Mouse (Mus musculus) kidney, embryonic 14.5 days (tissue): ENCODE data around the gene Rnft2. TPM values are rescaled to one million over a fixed set of nuclear protein-coding genes. Genes with fewer than 3 reads are reported as not detected.

Experiments used
- ATAC-seq: fragments of 200-750 bp; cut with Nextera tagmentation; 2 replicates; pipeline ENCODE4 v1.8.0; 2017; ENCODE audit warnings: moderate number of reproducible peaks, mild to moderate bottlenecking, moderate TSS enrichment, moderate library complexity; ENCODE audit not compliant: low FRiP score, low TSS enrichment
- H3K27ac ChIP-seq: fragments of 300-500 bp; sonication (generic); 2 replicates; pipeline ENCODE4 v1.5.1; 2014; ENCODE audit warnings: low read depth, mild to moderate bottlenecking, low read length, moderate library complexity, mixed read lengths
- H3K27me3 ChIP-seq: fragments of 300-500 bp; sonication (generic); 2 replicates; pipeline ENCODE4 v1.6.1; 2014; ENCODE audit warnings: mild to moderate bottlenecking, low read length; ENCODE audit not compliant: control insufficient read depth, insufficient read depth
- H3K36me3 ChIP-seq: fragments of 300-500 bp; sonication (generic); 2 replicates; pipeline ENCODE4 v1.6.1; 2014; ENCODE audit warnings: low read length, mixed read lengths; ENCODE audit not compliant: control insufficient read depth, insufficient read depth
- H3K4me1 ChIP-seq: fragments of 300-500 bp; sonication (generic); 2 replicates; pipeline ENCODE4 v1.6.1; 2014; ENCODE audit warnings: low read length, mixed read lengths; ENCODE audit not compliant: control insufficient read depth, insufficient read depth
- H3K4me2 ChIP-seq: fragments of 300-500 bp; sonication (generic); replicated peaks from 2 replicates; pipeline ENCODE4 v1.6.1; 2014; ENCODE audit warnings: low read depth, mild to moderate bottlenecking, low read length
- H3K4me3 ChIP-seq: fragments of 300-500 bp; sonication (generic); 2 replicates; pipeline ENCODE4 v1.5.1; 2014; ENCODE audit warnings: mild to moderate bottlenecking, low read length
- H3K9ac ChIP-seq: fragments of 300-500 bp; sonication (generic); 2 replicates; pipeline ENCODE4 v1.6.1; 2014; ENCODE audit warnings: low read depth, mild to moderate bottlenecking, low read length, moderate library complexity
- H3K9me3 ChIP-seq: fragments of 300-500 bp; sonication (generic); 2 replicates; pipeline ENCODE4 v1.6.1; 2016; ENCODE audit warnings: low read length; ENCODE audit not compliant: control insufficient read depth
- WGBS: fragments of 180-500 bp; shearing (Covaris S2); extraction: QIAGEN DNeasy Blood & Tissue Kit; methylation state at CpG from one replicate; pipeline ENCODE4 v1.1.7; 2014; 5-methylcytosine and 5-hydroxymethylcytosine counted together
- polyA plus RNA-seq: library from polyadenylated mRNA; unstranded; fragments of >200 nt; fragmentation: Nextera tagmentation; extraction: Ambion mirVana; gene quantifications from 2 replicates; pipeline ENCODE4 v1.2.1, GENCODE M21; 2014

Gene Rnft2
- polyA plus RNA-seq, 1 experiment from 2014 or later: 4.2 TPM

DNA sequence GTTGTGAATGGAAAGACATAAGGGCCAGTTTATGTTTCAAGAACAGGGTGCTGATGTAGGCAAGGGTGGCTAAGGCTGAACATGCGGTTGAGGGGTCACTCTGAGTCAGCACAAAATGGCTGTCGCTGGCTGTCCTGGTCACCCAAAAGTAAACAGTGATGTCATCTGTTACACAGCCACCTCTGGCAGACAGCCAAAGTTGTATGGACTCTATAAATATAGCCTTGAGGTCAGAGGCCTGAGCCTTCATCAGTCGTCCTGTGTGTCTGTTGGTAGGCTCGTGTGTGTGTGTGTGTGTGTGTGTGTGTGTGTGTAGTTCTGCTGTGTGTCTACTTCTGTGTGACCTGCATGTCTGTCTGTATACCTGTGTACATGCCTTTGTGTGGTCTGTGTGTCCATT, 87.9 kb downstream of the Rnft2 start:
- WGBS: 31% methylated on average over 4 of the region's 4 CpGs
- Histone ChIP-seq H3K27me3 (peaks cover 5% of the 10 kb centered on the region; the same call in 1 of the 2 replicates), H3K9ac (no peak overlapping the region), H3K36me3 (peaks cover 3% of the 10 kb centered on the region; the same call in 1 of the 2 replicates), H3K27ac (no peak overlapping the region), H3K9me3 (no peaks in the 10 kb centered on the region), H3K4me3 (no peak overlapping the region), H3K4me1 (peaks cover 14% of the 10 kb centered on the region), H3K4me2 (no peak overlapping the region)
- ATAC-seq: no peak

DNA sequence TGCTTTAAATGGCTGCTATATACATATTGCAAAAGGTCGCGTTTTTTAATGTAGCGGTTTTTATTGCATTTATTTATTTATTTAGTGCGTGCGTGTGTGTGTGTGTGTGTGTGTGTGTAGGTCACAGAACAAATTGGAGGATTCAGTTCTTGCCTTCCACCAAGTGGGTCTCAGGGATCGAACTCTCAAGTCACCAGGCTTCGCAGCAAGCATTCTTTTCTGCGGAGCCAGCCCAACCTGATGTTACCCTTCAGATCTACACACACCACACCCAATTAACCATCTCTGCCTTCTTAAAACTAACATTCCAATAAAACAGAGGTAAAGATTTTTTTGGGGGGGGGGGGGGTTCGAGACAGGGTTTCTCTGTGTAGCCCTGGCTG, 89.4 kb downstream of the Rnft2 start:
- no peak overlapping the region for H3K27ac ChIP-seq
- H3K4me3 ChIP-seq: peak overlapping the region; percentile 86
- peaks cover 4% of the 10 kb centered on the region; the same call in 1 of the 2 replicates for H3K36me3 ChIP-seq
- H3K4me1 ChIP-seq: peaks cover 14% of the 10 kb centered on the region
- H3K27me3 ChIP-seq: no peaks in the 10 kb centered on the region
- no peaks in the 10 kb centered on the region for H3K9me3 ChIP-seq
- H3K9ac ChIP-seq: peak overlapping the region; percentile 92; the same call in 1 of the 2 replicates
- H3K4me2 ChIP-seq: peak overlapping the region; percentile 63
- 22% methylated on average over 9 of the region's 9 CpGs for WGBS
- peak; percentile 22; the same call in 1 of the 2 replicates for ATAC-seq

DNA sequence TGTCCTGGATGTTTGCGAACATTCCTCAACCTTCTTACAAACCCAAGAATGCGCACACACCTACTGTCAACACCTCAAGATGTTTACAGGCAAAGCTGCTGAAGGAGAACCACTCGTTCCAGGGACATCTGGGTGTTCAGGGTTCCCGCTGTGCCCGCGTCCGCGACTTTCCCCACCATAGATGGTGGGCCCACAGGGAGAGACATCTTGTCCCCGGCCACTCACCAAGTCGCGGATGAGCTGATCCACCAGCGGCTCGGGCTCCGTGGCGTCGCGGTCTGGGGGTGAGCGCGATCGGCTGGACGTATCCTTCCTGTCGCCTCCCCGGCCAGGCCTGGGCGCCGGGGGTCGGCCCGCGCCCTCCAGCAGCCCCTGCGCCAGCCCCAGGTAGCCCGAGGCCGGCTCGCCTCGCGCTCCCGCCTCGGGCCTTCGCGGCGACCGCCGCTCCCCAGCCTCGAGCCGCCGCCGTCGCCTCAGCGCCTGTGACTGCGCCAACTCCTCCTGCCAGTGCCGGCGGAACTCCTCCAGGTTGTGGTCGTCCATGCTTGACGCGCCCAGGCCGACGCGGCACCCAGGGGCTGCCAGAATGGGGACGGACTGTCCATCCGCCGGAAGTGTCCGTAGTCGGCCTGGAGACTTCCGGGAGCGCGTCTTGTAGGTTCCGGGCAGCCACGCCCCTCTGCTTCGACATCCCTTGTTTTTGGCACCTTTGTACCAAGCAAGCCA, 89.9 kb downstream of the Rnft2 start, which contains the start of gene Fbxw8:
TSS of gene Fbxw8 (minus strand) at position 626 of the 726 bp plus-strand sequence.
- under 1% methylated on average over 61 of the region's 67 CpGs for WGBS
- Histone ChIP-seq H3K4me3 (peak within 1 kb of the TSS; percentile 86), H3K27ac (0 out of 2 replicates have a peak within 1 kb of the TSS, but pooled peaks have one; percentile 25)

GRCm38 (mm10) chr5:118149711-118150110, 95.2 kb downstream of the Rnft2 start:
- Histone ChIP-seq H3K4me1 (peaks cover 14% of the 10 kb centered on the region), H3K27me3 (no peaks in the 10 kb centered on the region), H3K9ac (no peak overlapping the region), H3K36me3 (peaks cover 8% of the 10 kb centered on the region; the same call in 1 of the 2 replicates), H3K4me2 (no peak overlapping the region), H3K9me3 (no peaks in the 10 kb centered on the region), H3K27ac (no peak overlapping the region), H3K4me3 (no peak overlapping the region)
- 81% methylated on average over 3 of the region's 3 CpGs for WGBS
- no peak for ATAC-seq

More for the DNA sequence above, 89.9 kb downstream of the Rnft2 start, which contains the start of gene Fbxw8:
- ATAC-seq: peak; percentile 87
- H3K27me3 ChIP-seq: no peaks in the 10 kb centered on the region
- no peaks in the 10 kb centered on the region for H3K9me3 ChIP-seq
- H3K9ac ChIP-seq: peak within 1 kb of the TSS; percentile 92
- peak within 1 kb of the TSS; percentile 63 for H3K4me2 ChIP-seq
- peaks cover 14% of the 10 kb centered on the region for H3K4me1 ChIP-seq
- peaks cover 4% of the 10 kb centered on the region; the same call in 1 of the 2 replicates for H3K36me3 ChIP-seq

- WGBS: 64% methylated on average over 10 of the region's 10 CpGs
- Histone ChIP-seq H3K4me3 (no peak overlapping the region), H3K9ac (no peak overlapping the region), H3K4me2 (no peak overlapping the region), H3K9me3 (no peaks in the 10 kb centered on the region), H3K36me3 (peaks cover 11% of the 10 kb centered on the region; the same call in 1 of the 2 replicates), H3K27ac (no peak overlapping the region), H3K4me1 (no peaks in the 10 kb centered on the region; the same call in none of the 2 replicates), H3K27me3 (no peaks in the 10 kb centered on the region)
- no peak for ATAC-seq
These were observed 97.7 kb downstream of the Rnft2 start for GRCm38 (mm10) chr5:118147264-118147663.

- H3K4me2 ChIP-seq: no peak overlapping the region
- H3K27me3 ChIP-seq: no peaks in the 10 kb centered on the region
- H3K4me3 ChIP-seq: no peak overlapping the region
- H3K9me3 ChIP-seq: no peaks in the 10 kb centered on the region
- 61% methylated on average over 15 of the region's 15 CpGs for WGBS
- no peak for ATAC-seq
- no peaks in the 10 kb centered on the region; the same call in none of the 2 replicates for H3K4me1 ChIP-seq
- H3K27ac ChIP-seq: no peak overlapping the region
- no peak overlapping the region for H3K9ac ChIP-seq
- peaks cover 16% of the 10 kb centered on the region; the same call in 1 of the 2 replicates for H3K36me3 ChIP-seq
These were observed 98.8 kb downstream of the Rnft2 start for GRCm38 (mm10) chr5:118145999-118146679.

DNA sequence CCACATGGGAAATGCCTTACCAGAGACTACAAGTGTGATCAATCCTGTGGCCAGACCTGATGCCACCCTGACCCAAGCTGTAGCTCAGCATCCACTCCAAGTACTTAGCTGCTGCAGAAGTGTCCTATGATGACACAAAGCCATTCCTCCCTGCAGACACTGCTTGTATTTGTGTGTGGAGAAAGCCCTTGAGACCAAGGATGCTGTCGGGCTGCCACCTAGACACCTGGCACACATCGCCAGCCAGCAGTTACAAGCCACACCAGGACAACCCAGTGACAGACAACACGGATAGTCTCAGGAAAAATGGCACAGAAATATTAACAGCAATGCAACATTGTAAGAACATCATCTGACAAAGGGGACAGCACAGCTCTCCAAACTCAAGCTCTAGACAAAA, 99.5 kb downstream of the Rnft2 start:
- peaks cover 23% of the 10 kb centered on the region for H3K36me3 ChIP-seq
- no peak overlapping the region for H3K9ac ChIP-seq
- H3K27ac ChIP-seq: no peak overlapping the region
- H3K9me3 ChIP-seq: no peaks in the 10 kb centered on the region
- H3K4me3 ChIP-seq: no peak overlapping the region
- H3K27me3 ChIP-seq: no peaks in the 10 kb centered on the region
- WGBS: 97% methylated on average over 3 of the region's 3 CpGs
- no peak for ATAC-seq
- no peak overlapping the region for H3K4me2 ChIP-seq
- no peaks in the 10 kb centered on the region; the same call in none of the 2 replicates for H3K4me1 ChIP-seq

GRCm38 (mm10) chr5:118144770-118145169, 100.1 kb downstream of the Rnft2 start:
- Histone ChIP-seq H3K27me3 (no peaks in the 10 kb centered on the region), H3K4me1 (no peaks in the 10 kb centered on the region; the same call in none of the 2 replicates), H3K4me2 (no peak overlapping the region), H3K4me3 (no peak overlapping the region), H3K9me3 (no peaks in the 10 kb centered on the region), H3K27ac (peak overlapping the region; percentile 3; the same call in 1 of the 2 replicates), H3K36me3 (peaks cover 28% of the 10 kb centered on the region), H3K9ac (no peak overlapping the region)
- no peak for ATAC-seq
- 85% methylated on average over 6 of the region's 6 CpGs for WGBS
